Mouse (Mus musculus) cerebellum, adult 2 months (tissue): ENCODE measurements at regions not wholly inside any gene's neighbourhood (a gene's known extent, or its start where the extent isn't known, plus 50 kb on each side); places are given as distances from the start of the nearest gene placed in this dataset.
A peak's percentile ranks its signal among the peaks of the same experiment; 100 is the strongest.

Experiments
- DNase-seq, 2 experiments: peaks; one replicate each; pipeline ENCODE4 v3.0.0; 2021
- H3K27ac ChIP-seq: fragments of 200-500 bp; 2 replicates; pipeline ENCODE4 v1.5.1; 2012; ENCODE audit warnings: low read length, control low read depth, inconsistent platforms; ENCODE audit not compliant: insufficient read depth
- H3K27me3 ChIP-seq: fragments of 200-500 bp; 2 replicates; pipeline ENCODE4 v1.6.1; 2012; ENCODE audit warnings: inconsistent platforms, mild to moderate bottlenecking, low read length, moderate library complexity; ENCODE audit not compliant: control insufficient read depth, insufficient read depth
- H3K4me1 ChIP-seq: fragments of 200-500 bp; 2 replicates; pipeline ENCODE4 v1.6.1; 2011; ENCODE audit warnings: low read length; ENCODE audit not compliant: control insufficient read depth, insufficient read depth
- H3K4me3 ChIP-seq: fragments of 200-500 bp; replicated peaks from 2 replicates; pipeline ENCODE3; 2011; ENCODE audit warnings: mild to moderate bottlenecking, low read depth, low read length, control low read depth; ENCODE audit not compliant: insufficient read depth
- CTCF ChIP-seq: fragments of 200-500 bp; IDR thresholded peaks from 2 replicates; pipeline ENCODE4 v1.5.1; 2011; ENCODE audit warnings: low read depth, mild to moderate bottlenecking, control low read depth, low read length, moderate library complexity, borderline replicate concordance; ENCODE audit not compliant: insufficient read depth
- POLR2A ChIP-seq: fragments of 200-500 bp; IDR thresholded peaks from 2 replicates; pipeline ENCODE4 v1.6.1; 2011; ENCODE audit warnings: low read length, control low read depth, borderline replicate concordance; ENCODE audit not compliant: insufficient read depth
- WGBS: fragments of 180-500 bp; shearing (Covaris S2); methylation state at CpG from one replicate; pipeline ENCODE4 v1.1.7; 2018; 5-methylcytosine and 5-hydroxymethylcytosine counted together

GRCm38 (mm10) chr1:6059090-6059489, 1251.4 kb downstream of the Gm37988 start:
- no peak for DNase-seq
- WGBS: 78% methylated on average over 1 of the region's 1 CpGs
- H3K27me3 ChIP-seq: no peaks in the 10 kb centered on the region
- H3K27ac ChIP-seq: no peak overlapping the region
- no peaks in the 10 kb centered on the region for H3K4me1 ChIP-seq
- TF ChIP-seq POLR2A (no peak), CTCF (no peak)
- H3K4me3 ChIP-seq: no peak overlapping the region

- TF ChIP-seq POLR2A: no peak
- TF ChIP-seq CTCF: no peak
- Histone ChIP-seq H3K4me3 (no peak overlapping the region), H3K27ac (no peak overlapping the region), H3K27me3 (no peaks in the 10 kb centered on the region), H3K4me1 (no peaks in the 10 kb centered on the region)
- WGBS: 62% methylated on average over 4 of the region's 4 CpGs
- no peak for DNase-seq
Measured at GRCm38 (mm10) chr1:6076543-6076942, 1268.9 kb downstream of the Gm37988 start.

- no peaks in the 10 kb centered on the region for H3K4me1 ChIP-seq
- no peak for DNase-seq
- TF ChIP-seq POLR2A: no peak
- no peak for TF ChIP-seq CTCF
- 75% methylated on average over 2 of the region's 2 CpGs for WGBS
- no peak overlapping the region for H3K4me3 ChIP-seq
- H3K27me3 ChIP-seq: no peaks in the 10 kb centered on the region
- H3K27ac ChIP-seq: no peak overlapping the region
Measured at GRCm38 (mm10) chr1:6081876-6082275, 1274.2 kb downstream of the Gm37988 start.

GRCm38 (mm10) chr1:6094162-6094934, 1286.7 kb downstream of the Gm37988 start:
- WGBS: 67% methylated on average over 3 of the region's 3 CpGs
- Histone ChIP-seq H3K4me1 (no peaks in the 10 kb centered on the region), H3K4me3 (no peak overlapping the region), H3K27ac (no peak overlapping the region), H3K27me3 (no peaks in the 10 kb centered on the region)
- DNase-seq: no peak
- TF ChIP-seq CTCF (no peak), POLR2A (no peak)

- no peak for DNase-seq
- Histone ChIP-seq H3K4me1 (no peaks in the 10 kb centered on the region), H3K27ac (no peak overlapping the region), H3K27me3 (no peaks in the 10 kb centered on the region; the same call in 1 of the 2 replicates), H3K4me3 (no peak overlapping the region)
- 63% methylated on average over 1 of the region's 1 CpGs for WGBS
- TF ChIP-seq POLR2A (no peak), CTCF (no peak)
Measured at GRCm38 (mm10) chr1:6117557-6117956, 1309.9 kb downstream of the Gm37988 start.

GRCm38 (mm10) chr1:6135066-6135465, 1327.4 kb downstream of the Gm37988 start:
- peak; percentile 23; the same call in 1 of the 2 replicates for TF ChIP-seq CTCF
- TF ChIP-seq POLR2A: no peak
- DNase-seq: no peak
- no peaks in the 10 kb centered on the region for H3K27me3 ChIP-seq
- no peak overlapping the region for H3K4me3 ChIP-seq
- no peak overlapping the region for H3K27ac ChIP-seq
- no peaks in the 10 kb centered on the region for H3K4me1 ChIP-seq
- 21% methylated on average over 3 of the region's 3 CpGs for WGBS

GRCm38 (mm10) chr1:6140245-6140644, 1332.6 kb downstream of the Gm37988 start:
- no peaks in the 10 kb centered on the region for H3K4me1 ChIP-seq
- WGBS: 65% methylated on average over 4 of the region's 4 CpGs

GRCm38 (mm10) chr1:6142816-6143215, 1335.1 kb downstream of the Gm37988 start:
- DNase-seq: no peak

More at GRCm38 (mm10) chr1:6140245-6140644, 1332.6 kb downstream of the Gm37988 start:
- Histone ChIP-seq H3K27ac (no peak overlapping the region), H3K4me3 (no peak overlapping the region), H3K27me3 (no peaks in the 10 kb centered on the region)
- no peak for TF ChIP-seq POLR2A
- no peak for TF ChIP-seq CTCF
- no peak for DNase-seq

More at GRCm38 (mm10) chr1:6142816-6143215, 1335.1 kb downstream of the Gm37988 start:
- Histone ChIP-seq H3K27ac (no peak overlapping the region), H3K4me3 (no peak overlapping the region), H3K27me3 (no peaks in the 10 kb centered on the region), H3K4me1 (no peaks in the 10 kb centered on the region)
- WGBS: 37% methylated on average over 2 of the region's 2 CpGs
- no peak for TF ChIP-seq POLR2A
- TF ChIP-seq CTCF: no peak
